Mouse (Mus musculus) thymus, postnatal 25 days (tissue): ENCODE measurements at regions not wholly inside any gene's neighbourhood (a gene's known extent, or its start where the extent isn't known, plus 50 kb on each side); places are given as distances from the start of the nearest gene placed in this dataset.
A peak's percentile ranks its signal among the peaks of the same experiment; 100 is the strongest.
"Not testable (repeated sequence)": the region's sequence is repeated elsewhere in the genome, so short reads cannot be mapped to it uniquely, and the experiment has no call there.

Source experiments
- DNase-seq: peaks from one replicate; pipeline ENCODE4 v3.0.0; 2022

- no peak for DNase-seq
These were observed 106.0 kb upstream of the Gmds start for GRCm38 (mm10) chr13:32444531-32444930.

DNA sequence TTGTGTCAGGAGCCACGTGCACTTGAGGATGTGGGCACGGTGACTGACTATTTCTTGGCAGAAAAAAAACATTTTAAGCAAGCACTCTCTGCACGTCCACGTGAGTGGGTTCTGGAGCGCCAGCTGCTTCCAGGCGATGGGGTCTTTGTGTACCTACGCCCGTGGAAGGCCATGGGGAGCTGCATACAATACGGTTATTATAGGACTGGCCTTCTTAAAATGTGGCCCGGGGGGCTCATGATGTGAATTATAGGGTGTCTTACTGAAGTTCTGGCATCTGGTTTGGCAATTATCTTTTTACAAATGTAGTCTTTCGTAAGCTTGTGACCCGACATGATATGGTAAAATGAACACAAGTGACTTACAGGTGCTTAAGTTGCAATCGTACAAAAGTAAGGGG, 103.5 kb upstream of the Gmds start:
- no peak for DNase-seq

GRCm38 (mm10) chr13:32435136-32435535, 96.6 kb upstream of the Gmds start:
- DNase-seq, result no peak

- no peak for DNase-seq
These were observed 89.9 kb upstream of the Gmds start for GRCm38 (mm10) chr13:32428482-32428881.

GRCm38 (mm10) chr13:32426906-32427305, 88.4 kb upstream of the Gmds start:
- DNase-seq, result no peak

DNA sequence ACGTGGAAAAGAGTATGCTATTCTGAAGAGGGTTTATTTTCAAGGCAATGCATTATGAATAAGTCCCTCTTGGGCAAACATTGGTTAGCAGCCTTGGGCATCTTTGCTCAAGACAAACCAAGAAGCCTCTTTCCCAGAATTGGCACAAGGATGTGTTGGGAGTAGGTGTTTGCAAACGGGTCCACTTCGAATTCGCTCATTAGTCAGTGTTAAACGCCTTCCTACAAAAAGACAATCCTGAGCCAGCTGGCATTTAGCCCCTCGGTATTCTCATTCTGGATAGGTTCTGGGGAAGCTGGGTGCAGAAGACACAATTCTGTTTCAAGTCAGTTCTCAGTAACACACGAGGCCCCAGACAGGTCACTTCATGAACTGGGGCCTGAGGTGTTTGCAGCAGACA, 87.7 kb upstream of the Gmds start:
- DNase-seq, result no peak

DNA sequence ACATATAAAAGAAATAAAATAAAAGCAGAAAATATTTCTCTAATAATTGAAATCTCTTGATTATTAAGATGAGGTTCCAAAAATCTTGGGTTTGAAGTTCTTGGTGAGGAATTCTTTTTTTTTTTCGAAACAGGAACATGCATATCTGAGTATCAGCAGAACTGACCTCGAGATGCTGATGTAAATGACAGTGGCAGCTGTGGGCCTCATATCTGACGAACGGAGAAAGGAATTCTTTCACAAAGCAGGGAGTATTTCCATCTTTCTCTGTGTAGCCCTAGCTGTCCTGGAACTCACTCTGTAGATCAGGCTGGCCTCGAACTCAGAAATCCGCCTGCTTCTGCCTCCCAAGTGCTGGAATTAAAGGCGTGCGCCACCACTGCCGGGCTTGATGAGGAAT, 86.0 kb upstream of the Gmds start:
- DNase-seq, result not testable (repeated sequence)

GRCm38 (mm10) chr13:32422485-32422884, 83.9 kb upstream of the Gmds start:
- no peak for DNase-seq

DNA sequence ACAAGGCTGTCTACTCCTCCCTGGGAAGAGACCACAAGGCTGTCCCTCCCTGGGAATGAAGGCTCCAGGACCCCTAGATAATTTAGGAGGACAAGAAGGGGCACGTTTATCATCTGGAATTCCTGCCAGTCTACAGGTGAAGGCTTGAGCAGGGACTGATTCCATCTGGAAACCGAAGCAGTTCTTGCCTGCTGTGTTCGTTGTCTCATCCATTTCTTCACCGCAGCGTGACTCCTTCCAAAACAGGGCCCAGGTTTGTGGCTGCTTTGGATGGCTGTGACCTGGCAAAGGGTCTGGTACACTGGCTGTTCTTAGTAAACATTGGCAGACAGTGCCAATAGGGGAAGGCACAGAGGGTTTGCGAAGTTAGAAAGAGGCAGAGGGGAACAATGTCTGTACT, 80.8 kb upstream of the Gmds start:
- no peak for DNase-seq

DNA sequence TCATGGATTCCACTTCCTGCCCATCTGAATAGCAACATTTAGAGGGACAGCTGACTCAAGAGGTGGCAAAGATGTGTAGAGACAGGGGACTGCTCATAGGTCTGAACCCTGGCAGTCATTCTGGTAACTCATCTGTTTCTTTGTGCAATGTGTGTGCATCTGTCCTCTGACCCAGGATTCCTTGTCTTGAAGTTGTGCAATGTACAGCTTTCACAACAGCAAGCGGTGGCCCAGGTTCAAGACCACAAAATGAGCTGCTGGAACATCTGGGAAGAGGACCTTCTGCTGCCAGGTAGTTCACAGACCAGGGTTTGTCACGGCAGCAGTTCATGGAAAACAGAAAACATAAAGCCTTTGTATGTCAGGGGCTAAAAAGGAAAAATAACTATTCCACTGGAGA, 80.1 kb upstream of the Gmds start:
- DNase-seq, result no peak

- no peak for DNase-seq
These were observed 79.4 kb upstream of the Gmds start for GRCm38 (mm10) chr13:32417907-32418306.

DNA sequence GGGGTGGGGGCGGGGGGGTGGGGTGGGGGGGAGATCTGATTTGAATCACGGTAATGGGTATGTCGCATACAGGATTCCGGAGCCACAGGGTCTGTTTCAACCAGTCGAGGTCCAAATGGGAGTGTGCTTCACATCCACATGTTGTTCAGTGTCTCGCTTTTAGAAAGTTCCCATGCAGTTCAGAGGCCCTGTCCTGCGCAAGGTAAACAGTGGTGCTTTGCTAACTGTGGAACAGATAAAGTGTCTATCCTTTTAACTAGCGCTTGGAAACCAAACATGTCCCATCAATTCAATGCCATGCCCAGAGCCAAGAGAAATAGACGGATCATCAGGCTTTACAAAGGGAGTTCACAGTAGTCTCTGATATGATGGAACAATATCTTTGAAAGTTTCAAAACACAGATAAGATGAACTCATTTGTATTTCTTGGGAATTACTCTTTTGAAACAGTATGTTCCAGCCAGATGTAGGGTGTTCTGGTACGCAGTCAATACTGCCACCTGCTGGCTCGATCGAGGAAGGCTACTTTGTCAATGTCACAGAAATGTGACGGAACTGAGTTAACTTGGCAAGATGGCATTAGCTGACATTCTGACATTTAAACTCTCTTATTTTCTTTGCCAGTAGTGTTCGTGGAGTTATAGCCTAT, 72.9 kb upstream of the Gmds start:
- peak; percentile 43 for DNase-seq

- no peak for DNase-seq
These were observed 71.5 kb upstream of the Gmds start for GRCm38 (mm10) chr13:32410065-32410464.

DNA sequence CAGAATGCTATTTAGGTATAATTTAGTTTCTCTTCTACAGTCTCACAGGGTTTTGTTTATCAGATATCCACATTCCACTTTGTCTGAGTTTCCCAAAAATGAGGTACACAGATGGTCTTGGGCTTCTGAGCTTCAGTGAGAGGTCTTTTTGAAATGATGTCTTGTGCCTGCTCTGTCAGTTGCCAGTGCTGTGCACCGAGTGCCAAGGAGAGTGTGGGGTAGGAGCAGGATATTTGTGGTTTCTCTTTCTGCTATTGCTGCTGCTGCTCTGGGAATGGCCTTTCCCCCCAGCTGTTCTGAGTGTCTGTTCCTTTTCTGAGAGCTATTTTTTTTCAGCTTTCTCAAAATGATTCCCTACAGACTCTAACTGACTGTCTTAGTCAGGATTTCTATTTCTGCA, 60.1 kb upstream of the Gmds start:
- DNase-seq, result no peak
